Mouse (Mus musculus): ENCODE data around the gene Vgll4. TPM values are rescaled to one million over a fixed set of nuclear protein-coding genes. Genes with fewer than 3 reads are reported as not detected.
"Not testable (repeated sequence)": the region's sequence is repeated elsewhere in the genome, so short reads cannot be mapped to it uniquely, and the experiment has no call there.

Gene Vgll4
- total RNA-seq, 1 experiment, result 25.5 TPM

GRCm38 (mm10) chr6:114927400-114927799 is 42.4 kb downstream of the Vgll4 start:
- H3K9ac ChIP-seq (ENCODE audit: insufficient read depth, low read depth, low read length, poor library complexity, severe bottlenecking), result no peak overlapping the region
- H3K4me1 ChIP-seq (ENCODE audit: control insufficient read depth in 2 of 2, insufficient read depth in 2 of 2, low read length in 2 of 2, poor library complexity in 1 of 2), result no peaks in the 10 kb centered on the region
- H3K9me3 ChIP-seq (ENCODE audit: control insufficient read depth, insufficient read depth, low read depth, low read length), result no peaks in the 10 kb centered on the region
- in situ Hi-C loops (cut with MboI; ENCODE audit: low sequenced_read_pairs in 2 of 2, unreplicated experiment in 2 of 2), result no loop called here
- no peak for TF ChIP-seq MAFK (IDR thresholded peaks at IDR 0.05; ENCODE audit: insufficient read depth, low read depth, low read length)
- TF ChIP-seq ZC3H11A (IDR thresholded peaks at IDR 0.05; ENCODE audit: borderline replicate concordance, low read depth, low read length), result no peak
- TF ChIP-seq ZNF384 (IDR thresholded peaks at IDR 0.05; ENCODE audit: low read depth, low read length), result no peak
- TF ChIP-seq HCFC1 (IDR thresholded peaks at IDR 0.05; ENCODE audit: borderline replicate concordance, insufficient read depth, low read length), result no peak
- TF ChIP-seq CHD2 (IDR thresholded peaks at IDR 0.05; ENCODE audit: low read depth, low read length), result no peak
- no peak overlapping the region for H3K27ac ChIP-seq (ENCODE audit: insufficient read depth, low read depth, low read length, poor library complexity, severe bottlenecking)
- no peak overlapping the region for H3K4me3 ChIP-seq (ENCODE audit: insufficient read depth in 1 of 2, low read depth in 1 of 2, low read length in 2 of 2, poor library complexity in 1 of 2, severe bottlenecking in 1 of 2)
- peak; percentile 43 for DNase-seq (ENCODE audit: low read depth, low spot score)
- no peaks in the 10 kb centered on the region for H3K36me3 ChIP-seq (ENCODE audit: control insufficient read depth, insufficient read depth, low read length, poor library complexity, severe bottlenecking)

DNA sequence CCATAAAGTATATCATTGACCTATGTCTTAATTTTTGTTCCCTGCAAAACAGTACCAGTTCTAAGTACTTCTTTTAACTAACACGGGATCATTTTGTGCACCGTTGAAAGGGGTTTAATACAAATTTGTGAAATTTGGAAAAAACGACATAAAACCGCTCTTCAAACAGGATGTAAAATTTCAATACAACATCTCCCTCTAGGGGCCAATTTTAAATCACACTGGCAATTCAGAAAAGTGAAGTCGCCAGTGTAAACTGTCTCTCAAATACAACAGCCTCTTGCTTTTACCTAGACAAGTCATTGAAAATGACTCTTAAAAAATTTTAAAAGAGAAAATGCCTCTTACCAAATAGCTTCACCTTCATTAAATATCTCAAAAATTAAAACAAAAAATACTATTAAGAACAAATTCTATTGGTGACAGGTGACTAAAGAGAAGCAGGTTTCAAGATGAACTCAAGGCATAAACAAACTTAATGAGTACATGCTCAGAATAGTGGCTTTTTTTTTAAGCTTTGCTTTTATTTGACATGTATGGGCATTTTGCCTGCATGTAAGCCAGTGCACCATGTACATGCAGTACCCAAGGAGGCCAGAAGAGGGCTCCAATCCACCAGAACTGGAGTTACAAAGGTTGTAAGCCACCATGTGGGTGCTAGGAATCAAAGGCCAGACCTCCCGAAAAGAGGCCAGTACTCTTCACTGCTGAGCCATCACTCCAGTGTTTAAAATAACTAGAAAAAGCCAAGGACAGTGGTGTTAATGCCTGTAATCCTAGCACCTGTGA is 43.2 kb downstream of the Vgll4 start:
- H3K4me1 ChIP-seq (ENCODE audit: control insufficient read depth in 2 of 2, insufficient read depth in 2 of 2, low read length in 2 of 2, poor library complexity in 1 of 2), result no peaks in the 10 kb centered on the region
- no peak for TF ChIP-seq ZNF384 (IDR thresholded peaks at IDR 0.05; ENCODE audit: low read depth, low read length)
- no peaks in the 10 kb centered on the region for H3K9me3 ChIP-seq (ENCODE audit: control insufficient read depth, insufficient read depth, low read depth, low read length)
- no peak overlapping the region for H3K4me3 ChIP-seq (ENCODE audit: insufficient read depth in 1 of 2, low read depth in 1 of 2, low read length in 2 of 2, poor library complexity in 1 of 2, severe bottlenecking in 1 of 2)
- H3K9ac ChIP-seq (ENCODE audit: insufficient read depth, low read depth, low read length, poor library complexity, severe bottlenecking), result no peak overlapping the region
- DNase-seq (ENCODE audit: low read depth, low spot score), result peak; percentile 47
- H3K36me3 ChIP-seq (ENCODE audit: control insufficient read depth, insufficient read depth, low read length, poor library complexity, severe bottlenecking), result no peaks in the 10 kb centered on the region
- in situ Hi-C loops (cut with MboI; ENCODE audit: low sequenced_read_pairs in 2 of 2, unreplicated experiment in 2 of 2), result no loop called here
- H3K27ac ChIP-seq (ENCODE audit: insufficient read depth, low read depth, low read length, poor library complexity, severe bottlenecking), result no peak overlapping the region

DNA sequence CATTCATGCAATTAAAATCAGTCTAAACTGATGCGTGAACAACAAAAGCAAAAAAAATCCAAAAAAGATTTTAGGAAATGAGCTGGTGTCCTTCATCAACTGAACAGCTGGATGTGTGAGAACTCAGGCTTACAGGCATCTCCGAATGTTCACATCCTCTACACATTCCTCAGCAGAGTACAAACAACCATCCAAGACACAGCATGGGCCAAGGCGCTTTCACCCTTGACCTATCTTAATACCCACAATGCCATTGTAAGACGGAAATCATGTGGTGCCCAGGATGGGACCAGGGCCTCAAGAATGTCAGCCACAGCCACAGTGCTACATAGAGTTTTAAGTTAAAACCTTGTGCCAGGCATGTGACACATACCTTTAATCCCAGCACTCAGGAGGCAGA is 44.6 kb downstream of the Vgll4 start:
- H3K9me3 ChIP-seq (ENCODE audit: control insufficient read depth, insufficient read depth, low read depth, low read length), result no peaks in the 10 kb centered on the region
- H3K27ac ChIP-seq (ENCODE audit: insufficient read depth, low read depth, low read length, poor library complexity, severe bottlenecking), result no peak overlapping the region
- no peak overlapping the region for H3K9ac ChIP-seq (ENCODE audit: insufficient read depth, low read depth, low read length, poor library complexity, severe bottlenecking)
- no peak for DNase-seq (ENCODE audit: low read depth, low spot score)
- no peak for TF ChIP-seq HCFC1 (IDR thresholded peaks at IDR 0.05; ENCODE audit: borderline replicate concordance, insufficient read depth, low read length)
- no peak for TF ChIP-seq ZC3H11A (IDR thresholded peaks at IDR 0.05; ENCODE audit: borderline replicate concordance, low read depth, low read length)
- TF ChIP-seq ZNF384 (IDR thresholded peaks at IDR 0.05; ENCODE audit: low read depth, low read length), result no peak
- no peak for TF ChIP-seq MAFK (IDR thresholded peaks at IDR 0.05; ENCODE audit: insufficient read depth, low read depth, low read length)
- H3K4me1 ChIP-seq (ENCODE audit: control insufficient read depth in 2 of 2, insufficient read depth in 2 of 2, low read length in 2 of 2, poor library complexity in 1 of 2), result no peaks in the 10 kb centered on the region
- H3K36me3 ChIP-seq (ENCODE audit: control insufficient read depth, insufficient read depth, low read length, poor library complexity, severe bottlenecking), result no peaks in the 10 kb centered on the region
- in situ Hi-C loops (cut with MboI; ENCODE audit: low sequenced_read_pairs in 2 of 2, unreplicated experiment in 2 of 2), result no loop called here
- H3K4me3 ChIP-seq (ENCODE audit: insufficient read depth in 1 of 2, low read depth in 1 of 2, low read length in 2 of 2, poor library complexity in 1 of 2, severe bottlenecking in 1 of 2), result no peak overlapping the region

DNA sequence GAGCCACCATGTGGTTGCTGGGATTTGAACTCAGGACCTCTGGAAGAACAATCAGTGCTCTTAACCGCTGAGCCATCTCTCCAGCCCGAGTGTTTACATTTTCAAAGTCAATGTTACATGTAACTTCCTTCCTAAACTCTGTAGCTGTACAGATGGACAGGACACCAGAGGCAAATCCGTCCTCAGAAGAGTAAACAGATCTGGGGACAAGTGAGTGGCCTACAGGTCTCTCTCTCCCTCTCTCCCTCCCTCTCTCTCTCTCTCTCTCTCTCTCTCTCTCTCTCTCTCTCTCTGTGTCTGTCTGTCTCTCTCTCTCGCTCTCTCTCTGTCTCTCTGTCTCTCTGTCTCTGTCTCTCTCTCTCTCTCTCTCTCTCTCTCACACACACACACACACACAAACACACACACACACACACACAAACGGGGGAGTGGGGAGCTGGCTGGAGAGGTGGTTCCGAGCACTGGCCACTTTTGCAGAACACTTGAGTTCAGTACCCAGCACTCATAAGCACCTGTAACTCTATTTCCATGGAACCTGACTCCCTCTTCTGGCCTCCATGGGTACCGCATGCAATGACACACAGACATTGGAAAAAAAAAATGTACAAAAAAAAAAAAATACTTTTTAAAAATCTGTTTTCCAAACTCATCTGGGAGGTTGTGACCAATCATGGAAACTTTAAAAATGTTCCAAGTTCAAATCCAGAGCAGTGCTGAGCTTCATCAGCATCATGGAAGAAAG is 47.3 kb downstream of the Vgll4 start:
- not testable (repeated sequence) for H3K4me3 ChIP-seq (ENCODE audit: insufficient read depth in 1 of 2, low read depth in 1 of 2, low read length in 2 of 2, poor library complexity in 1 of 2, severe bottlenecking in 1 of 2); H3K4me1 ChIP-seq (ENCODE audit: control insufficient read depth in 2 of 2, insufficient read depth in 2 of 2, low read length in 2 of 2, poor library complexity in 1 of 2); H3K27ac ChIP-seq (ENCODE audit: insufficient read depth, low read depth, low read length, poor library complexity, severe bottlenecking); H3K9me3 ChIP-seq (ENCODE audit: control insufficient read depth, insufficient read depth, low read depth, low read length); H3K9ac ChIP-seq (ENCODE audit: insufficient read depth, low read depth, low read length, poor library complexity, severe bottlenecking); H3K36me3 ChIP-seq (ENCODE audit: control insufficient read depth, insufficient read depth, low read length, poor library complexity, severe bottlenecking)
- peak; percentile 64 for TF ChIP-seq ZC3H11A (IDR thresholded peaks at IDR 0.05; ENCODE audit: borderline replicate concordance, low read depth, low read length)
- TF ChIP-seq ZNF384 (IDR thresholded peaks at IDR 0.05; ENCODE audit: low read depth, low read length), result peak; percentile 90
- in situ Hi-C loops (cut with MboI; ENCODE audit: low sequenced_read_pairs in 2 of 2, unreplicated experiment in 2 of 2), result loop anchor here in 1 of 2 experiments (25.0 kb wide), 1 partner anchor 90 kb away; no protein-coding TSS in a partner anchor
- DNase-seq (ENCODE audit: low read depth, low spot score), result peak; percentile 38
